Mouse (Mus musculus) limb, embryonic 15.5 days (tissue): ENCODE measurements around the gene Lrp6. TPM values are rescaled to one million over a fixed set of nuclear protein-coding genes. Genes with fewer than 3 reads are reported as not detected.

ENCODE experiments used
- ATAC-seq: fragments of 200-750 bp; cut with Nextera tagmentation; 2 replicates; pipeline ENCODE4 v1.8.0; 2017; ENCODE audit warnings: low read depth, moderate TSS enrichment; ENCODE audit not compliant: insufficient number of reproducible peaks, low FRiP score, low TSS enrichment
- H3K27ac ChIP-seq: fragments of 300-500 bp; sonication (generic); 2 replicates; pipeline ENCODE4 v1.5.1; 2015; ENCODE audit warnings: moderate library complexity, mild to moderate bottlenecking, inconsistent platforms
- H3K27me3 ChIP-seq: fragments of 300-500 bp; sonication (generic); 2 replicates; pipeline ENCODE4 v1.6.1; 2015; ENCODE audit warnings: inconsistent platforms
- H3K36me3 ChIP-seq: fragments of 300-500 bp; sonication (generic); 2 replicates; pipeline ENCODE4 v1.6.1; 2015; ENCODE audit warnings: inconsistent platforms
- H3K4me1 ChIP-seq: fragments of 300-500 bp; sonication (generic); 2 replicates; pipeline ENCODE4 v1.6.1; 2015; ENCODE audit warnings: inconsistent platforms
- H3K4me2 ChIP-seq: fragments of 300-500 bp; sonication (generic); 2 replicates; pipeline ENCODE4 v1.6.1; 2015; ENCODE audit warnings: mild to moderate bottlenecking, inconsistent platforms
- H3K4me3 ChIP-seq: fragments of 300-500 bp; sonication (generic); 2 replicates; pipeline ENCODE4 v1.5.1; 2015; ENCODE audit warnings: mild to moderate bottlenecking, inconsistent platforms
- H3K9ac ChIP-seq: fragments of 300-500 bp; sonication (generic); 2 replicates; pipeline ENCODE4 v1.6.1; 2015; ENCODE audit warnings: inconsistent platforms
- H3K9me3 ChIP-seq: fragments of 300-500 bp; sonication (generic); 2 replicates; pipeline ENCODE4 v1.6.1; 2016; ENCODE audit warnings: inconsistent platforms
- WGBS: fragments of 180-500 bp; shearing (Covaris S2); methylation state at CpG from one replicate; pipeline ENCODE4 v1.1.7; 2015; 5-methylcytosine and 5-hydroxymethylcytosine counted together
- polyA plus RNA-seq: library from polyadenylated mRNA; unstranded; fragments of >200 nt; fragmentation: Nextera tagmentation; extraction: Ambion mirVana; gene quantifications from 2 replicates; pipeline ENCODE4 v1.2.1, GENCODE M21; 2015

Gene Lrp6
- 24.7 and 31.1 TPM in 2 replicates for polyA plus RNA-seq

DNA sequence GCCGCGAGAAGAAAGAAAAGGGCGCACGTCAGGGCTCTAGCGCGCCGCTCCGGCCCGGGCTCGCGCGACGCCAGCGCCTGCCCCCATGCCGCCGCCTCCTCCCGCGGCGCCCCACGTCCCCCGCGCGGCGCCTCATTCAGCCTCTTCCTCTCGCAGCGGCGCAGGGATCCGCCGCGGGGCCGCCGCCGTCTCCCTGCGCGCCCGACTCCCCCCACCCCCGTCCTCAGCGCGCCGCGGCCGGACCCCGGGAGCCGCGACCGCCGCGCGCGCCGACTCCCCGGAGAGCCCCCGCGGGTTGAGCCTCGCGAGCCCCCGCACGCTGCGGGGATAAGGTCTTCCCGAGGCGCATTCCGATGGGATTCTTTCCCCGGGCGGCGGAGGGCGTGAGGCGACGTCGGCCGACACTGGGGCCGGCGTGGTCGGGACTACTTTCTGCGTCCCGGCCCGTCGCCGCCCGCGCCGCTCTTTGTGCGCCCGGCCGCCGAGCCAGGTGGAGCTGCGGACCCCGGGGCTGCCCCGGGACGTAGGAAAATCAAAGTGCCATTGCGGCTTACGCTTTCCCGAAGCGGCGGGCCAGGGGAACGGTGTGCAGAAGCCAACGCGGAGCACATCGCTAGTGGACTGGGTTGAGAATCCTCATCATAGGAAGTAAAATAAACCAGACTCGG, at the start of gene Lrp6:
Gene Lrp6, minus strand, starts transcription at position 148 of the 668 bp plus-strand sequence.
- Histone ChIP-seq H3K9me3 (no peaks in the 10 kb centered on the region), H3K4me1 (peaks cover 13% of the 10 kb centered on the region; the same call in 1 of the 2 replicates), H3K4me2 (peak within 1 kb of the TSS; percentile 64), H3K36me3 (no peaks in the 10 kb centered on the region), H3K4me3 (peak within 1 kb of the TSS; percentile 89), H3K9ac (peak within 1 kb of the TSS; percentile 99), H3K27me3 (no peaks in the 10 kb centered on the region), H3K27ac (peak within 1 kb of the TSS; percentile 99)
- WGBS = under 1% methylated on average over 93 of the region's 99 CpGs
- peak; percentile 89 for ATAC-seq

DNA sequence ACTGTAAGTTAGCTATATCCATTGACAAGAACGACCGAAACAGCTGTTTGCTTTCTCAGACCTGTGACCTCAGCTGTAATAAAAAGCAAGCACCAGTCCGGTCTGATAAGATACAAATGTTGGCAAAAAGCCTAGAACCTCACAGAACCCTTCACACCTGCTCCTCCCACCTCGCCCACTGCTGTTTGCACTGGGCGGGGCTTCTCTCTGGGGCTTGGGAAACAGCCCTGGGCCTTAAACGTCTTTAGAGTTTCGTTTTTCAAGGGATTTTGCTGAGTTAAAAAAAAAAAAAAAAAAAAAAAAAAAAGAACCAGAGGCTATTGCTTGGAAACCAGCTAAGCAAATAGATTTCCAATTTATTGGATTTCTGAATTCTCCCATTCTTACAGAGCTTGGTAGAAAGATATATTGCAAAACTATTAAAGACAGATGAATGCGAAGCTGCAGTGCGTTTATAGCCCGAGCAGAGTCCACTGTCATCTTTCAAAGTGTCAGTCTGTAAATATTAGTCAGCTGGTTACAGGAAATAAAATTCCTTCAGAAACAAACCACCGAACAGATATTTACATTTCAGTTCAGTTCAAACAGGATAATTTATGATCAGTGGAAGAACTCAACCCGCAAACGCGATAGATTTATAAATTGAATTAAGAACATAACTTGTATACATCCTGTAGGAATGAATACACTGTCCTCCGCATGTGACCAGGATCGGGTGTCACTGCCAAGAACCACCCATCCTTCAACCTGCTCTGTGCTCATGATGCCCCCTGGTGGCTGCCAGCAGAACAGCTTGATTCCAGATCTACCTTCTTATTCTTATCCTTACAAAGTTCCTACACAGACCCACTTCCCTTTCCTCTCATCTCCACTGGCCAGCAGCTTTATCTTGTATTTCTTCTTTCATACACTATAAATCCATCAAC, 48.2 kb upstream of the Lrp6 start:
- Histone ChIP-seq H3K4me2 (peak overlapping the region; percentile 19), H3K36me3 (no peaks in the 10 kb centered on the region), H3K4me1 (no peaks in the 10 kb centered on the region), H3K27me3 (no peaks in the 10 kb centered on the region), H3K9ac (no peak overlapping the region), H3K9me3 (no peaks in the 10 kb centered on the region), H3K27ac (no peak overlapping the region), H3K4me3 (peak overlapping the region; percentile 12)
- WGBS = 12% methylated on average over 16 of the region's 16 CpGs
- ATAC-seq = peak; percentile 40; the same call in 1 of the 2 replicates

DNA sequence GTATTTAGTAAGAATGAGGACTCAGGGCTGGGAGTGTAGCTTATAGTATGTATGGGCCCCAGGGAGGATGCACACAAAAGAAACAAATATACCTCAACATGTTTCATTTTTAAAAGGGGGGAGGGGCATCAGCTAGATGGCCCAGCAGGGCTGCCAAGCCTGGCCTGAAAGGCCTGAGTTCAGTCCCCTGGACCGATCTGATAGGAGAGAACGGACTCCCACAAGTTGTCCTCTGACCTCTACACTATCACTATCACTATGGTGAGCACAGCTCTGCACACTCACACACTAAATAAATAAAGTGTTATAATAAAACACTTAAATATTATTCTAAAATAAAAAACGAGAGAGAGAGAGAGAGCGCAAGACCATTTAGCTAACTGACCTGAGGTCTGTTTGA, 47.6 kb upstream of the Lrp6 start:
- no peaks in the 10 kb centered on the region for H3K36me3 ChIP-seq
- no peak overlapping the region for H3K4me2 ChIP-seq
- no peaks in the 10 kb centered on the region for H3K4me1 ChIP-seq
- no peak for ATAC-seq
- H3K4me3 ChIP-seq = no peak overlapping the region
- 75% methylated on average over 4 of the region's 4 CpGs for WGBS
- no peak overlapping the region; the same call in 1 of the 2 replicates for H3K27ac ChIP-seq
- H3K9ac ChIP-seq = no peak overlapping the region
- no peaks in the 10 kb centered on the region for H3K27me3 ChIP-seq
- no peaks in the 10 kb centered on the region for H3K9me3 ChIP-seq

DNA sequence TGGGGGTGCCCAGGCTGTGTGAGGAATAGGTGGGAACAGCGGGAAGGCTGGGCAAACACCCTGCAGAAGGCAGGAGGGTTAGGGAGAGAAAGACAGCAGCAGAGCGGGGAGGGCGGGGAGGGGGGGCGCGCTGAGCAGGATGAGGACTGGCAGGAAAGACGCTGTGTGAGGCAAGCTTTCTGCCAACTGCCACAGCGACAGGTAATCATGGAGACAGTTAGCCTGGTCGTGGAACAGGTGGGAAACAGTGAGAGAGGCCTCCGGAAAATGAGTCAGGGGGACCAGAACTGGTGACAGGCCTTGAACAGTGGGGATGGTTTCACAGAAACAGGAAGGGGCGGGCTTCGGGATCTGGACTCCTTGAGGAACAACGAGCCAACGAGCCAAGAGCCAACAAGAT, 45.1 kb upstream of the Lrp6 start:
- Histone ChIP-seq H3K36me3 (no peaks in the 10 kb centered on the region), H3K9ac (no peak overlapping the region), H3K9me3 (no peaks in the 10 kb centered on the region), H3K4me1 (peaks cover 8% of the 10 kb centered on the region), H3K27ac (no peak overlapping the region), H3K4me2 (no peak overlapping the region), H3K27me3 (no peaks in the 10 kb centered on the region), H3K4me3 (no peak overlapping the region)
- no peak for ATAC-seq
- 68% methylated on average over 13 of the region's 13 CpGs for whole genome bisulfite sequencing

DNA sequence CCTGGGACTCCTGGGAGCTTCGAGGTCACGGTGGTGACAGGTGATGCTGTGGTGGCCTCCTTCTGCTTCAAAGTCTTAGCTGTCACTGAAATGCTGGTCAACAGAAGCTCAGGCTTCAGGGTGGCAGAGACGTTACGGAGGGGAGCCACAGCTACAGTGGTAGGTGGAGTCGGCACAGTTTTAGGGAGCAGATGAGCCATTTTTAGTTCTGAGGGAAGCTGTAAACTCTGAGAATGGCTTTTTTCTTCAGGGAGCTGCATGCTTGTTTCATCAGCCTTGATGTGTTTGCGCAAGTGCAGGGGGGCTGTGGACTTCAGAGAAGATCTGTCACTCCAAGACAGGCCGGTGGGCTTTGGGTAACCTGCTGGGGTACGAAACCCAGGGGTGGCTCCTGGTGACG, 43.6 kb upstream of the Lrp6 start:
- H3K27ac ChIP-seq = no peak overlapping the region
- H3K27me3 ChIP-seq = no peaks in the 10 kb centered on the region
- no peak overlapping the region for H3K9ac ChIP-seq
- no peak overlapping the region for H3K4me3 ChIP-seq
- no peaks in the 10 kb centered on the region for H3K9me3 ChIP-seq
- peaks cover 17% of the 10 kb centered on the region for H3K4me1 ChIP-seq
- ATAC-seq = no peak
- no peaks in the 10 kb centered on the region for H3K36me3 ChIP-seq
- 82% methylated on average over 9 of the region's 9 CpGs for WGBS
- no peak overlapping the region for H3K4me2 ChIP-seq

DNA sequence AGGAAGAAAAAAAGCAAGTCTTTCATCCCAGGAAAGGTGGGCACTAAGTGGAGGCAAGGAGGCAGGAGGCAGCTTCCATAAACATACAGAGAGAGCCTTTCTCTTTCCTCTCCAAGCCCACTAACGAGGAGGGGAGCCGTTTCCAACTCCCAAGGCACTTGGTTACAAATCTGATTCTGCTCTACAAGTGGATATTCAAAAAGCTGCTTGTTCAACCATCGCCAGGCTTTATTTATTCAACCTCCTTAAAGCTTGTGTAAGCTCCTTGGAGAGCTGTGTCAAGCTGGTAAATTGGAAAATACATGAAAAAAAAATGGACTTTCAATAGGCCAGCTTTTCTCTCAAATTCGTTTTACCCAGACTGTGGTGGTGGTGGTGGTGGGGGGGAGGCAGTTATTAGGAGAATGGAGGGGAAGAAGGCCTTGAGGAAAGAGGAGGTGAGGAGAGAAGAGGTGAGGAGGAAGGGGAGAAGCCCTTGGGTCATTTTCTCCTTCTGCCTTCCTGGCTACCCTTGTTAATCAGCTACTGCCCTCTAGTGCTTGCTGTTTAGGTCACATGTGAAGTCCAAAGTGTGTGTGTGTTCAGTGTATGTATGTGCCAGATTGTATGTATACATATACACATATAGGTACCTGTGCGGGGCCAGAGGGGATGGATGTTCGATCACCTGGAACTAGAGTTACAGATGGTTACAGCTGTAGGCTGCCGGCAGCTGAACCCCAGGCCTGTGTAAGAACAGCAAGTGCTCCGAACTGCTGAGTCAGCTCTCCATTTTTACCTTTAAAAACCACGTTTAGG, 40.4 kb upstream of the Lrp6 start:
- H3K27me3 ChIP-seq = no peaks in the 10 kb centered on the region
- H3K4me2 ChIP-seq = no peak overlapping the region
- no peaks in the 10 kb centered on the region for H3K9me3 ChIP-seq
- no peak overlapping the region for H3K4me3 ChIP-seq
- H3K9ac ChIP-seq = no peak overlapping the region
- peaks cover 17% of the 10 kb centered on the region for H3K4me1 ChIP-seq
- peak overlapping the region; percentile 63 for H3K27ac ChIP-seq
- no peaks in the 10 kb centered on the region for H3K36me3 ChIP-seq
- 51% methylated on average over 9 of the region's 9 CpGs for whole genome bisulfite sequencing
- ATAC-seq = no peak

DNA sequence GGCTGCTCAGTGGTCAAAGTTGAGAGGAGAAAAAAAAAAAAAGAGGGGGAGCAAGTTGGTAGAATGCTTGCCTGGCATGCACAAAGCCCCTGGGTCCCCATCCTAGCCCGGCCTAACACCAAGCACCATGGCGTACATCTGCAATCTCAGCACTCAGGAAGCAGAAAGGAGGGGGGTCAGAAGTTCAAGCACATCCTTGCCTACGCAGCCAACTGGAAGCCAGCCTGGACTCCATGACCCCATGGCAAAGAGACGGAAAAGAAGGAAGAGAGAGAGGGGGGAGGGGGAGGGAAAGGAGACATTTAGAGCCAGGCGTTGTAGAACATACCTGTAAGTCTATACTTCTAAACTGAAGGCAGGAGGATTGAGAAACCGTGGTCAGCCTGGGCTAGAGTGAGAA, 39.8 kb upstream of the Lrp6 start:
- Histone ChIP-seq H3K4me3 (no peak overlapping the region), H3K9ac (no peak overlapping the region), H3K27me3 (no peaks in the 10 kb centered on the region), H3K36me3 (no peaks in the 10 kb centered on the region), H3K4me2 (no peak overlapping the region), H3K4me1 (peaks cover 22% of the 10 kb centered on the region), H3K9me3 (no peaks in the 10 kb centered on the region), H3K27ac (peak overlapping the region; percentile 63)
- ATAC-seq = no peak
- 53% methylated on average over 6 of the region's 6 CpGs for WGBS

DNA sequence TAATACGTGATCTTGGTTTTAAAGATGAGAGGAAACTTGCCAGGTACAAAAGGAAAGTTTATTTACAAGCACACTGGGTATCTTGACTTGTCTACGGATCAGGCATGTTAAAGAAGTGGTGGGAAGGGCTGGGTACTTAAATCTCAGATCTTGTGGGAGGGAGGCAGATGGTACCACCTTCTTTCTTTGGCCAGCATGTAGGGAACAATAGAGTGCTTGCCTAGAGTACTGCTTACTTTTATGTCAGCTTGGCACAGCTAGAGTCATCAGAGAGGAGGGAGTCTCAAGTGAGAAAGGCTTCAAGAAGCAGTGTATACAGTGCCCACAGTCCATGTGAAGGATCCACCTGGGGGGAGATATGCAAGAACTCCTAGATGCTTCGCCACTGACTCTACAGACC, 38.4 kb upstream of the Lrp6 start:
- Histone ChIP-seq H3K4me3 (no peak overlapping the region), H3K27me3 (no peaks in the 10 kb centered on the region), H3K4me2 (no peak overlapping the region), H3K9ac (no peak overlapping the region), H3K27ac (no peak overlapping the region), H3K36me3 (no peaks in the 10 kb centered on the region), H3K9me3 (no peaks in the 10 kb centered on the region), H3K4me1 (peaks cover 24% of the 10 kb centered on the region)
- ATAC-seq = no peak
- WGBS = 93% methylated on average over 3 of the region's 3 CpGs

DNA sequence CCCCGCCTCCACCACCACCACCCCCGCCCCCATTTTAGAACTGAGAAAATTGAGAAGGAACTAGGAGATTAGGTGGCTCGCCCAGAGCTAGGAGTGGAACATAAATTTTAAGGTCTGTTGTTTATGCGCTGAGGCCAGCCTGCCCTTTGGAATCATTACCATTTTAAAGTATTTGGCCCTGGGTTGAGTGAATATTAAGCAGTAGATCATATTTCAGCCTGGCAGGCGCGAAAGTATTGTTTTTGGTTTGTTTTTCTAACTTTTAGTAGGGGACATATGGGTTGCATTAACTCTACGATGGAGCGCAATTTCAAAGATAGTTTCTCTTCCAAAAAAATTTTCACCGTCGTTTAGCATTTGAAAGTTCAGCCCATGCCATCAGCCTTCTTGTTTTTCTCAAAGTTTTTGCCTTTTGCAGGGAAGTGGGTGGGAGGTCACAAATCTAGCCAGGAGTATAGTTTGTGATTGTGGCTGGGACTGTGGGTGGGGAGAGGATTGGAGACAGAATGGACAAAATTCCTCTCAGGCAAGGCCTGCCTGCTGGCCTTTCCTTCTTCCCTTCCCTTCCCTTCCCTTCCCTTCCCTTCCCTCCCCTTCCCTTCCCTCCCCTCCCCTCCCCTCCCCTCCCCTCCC, 35.7 kb upstream of the Lrp6 start:
- no peaks in the 10 kb centered on the region for H3K36me3 ChIP-seq
- H3K4me3 ChIP-seq = no peak overlapping the region
- no peak overlapping the region for H3K9ac ChIP-seq
- H3K4me1 ChIP-seq = peaks cover 22% of the 10 kb centered on the region
- H3K27me3 ChIP-seq = no peaks in the 10 kb centered on the region
- 15% methylated on average over 10 of the region's 10 CpGs for WGBS
- peak overlapping the region; percentile 75; the same call in 1 of the 2 replicates for H3K27ac ChIP-seq
- no peaks in the 10 kb centered on the region for H3K9me3 ChIP-seq
- H3K4me2 ChIP-seq = no peak overlapping the region
- ATAC-seq = peak; percentile 82

DNA sequence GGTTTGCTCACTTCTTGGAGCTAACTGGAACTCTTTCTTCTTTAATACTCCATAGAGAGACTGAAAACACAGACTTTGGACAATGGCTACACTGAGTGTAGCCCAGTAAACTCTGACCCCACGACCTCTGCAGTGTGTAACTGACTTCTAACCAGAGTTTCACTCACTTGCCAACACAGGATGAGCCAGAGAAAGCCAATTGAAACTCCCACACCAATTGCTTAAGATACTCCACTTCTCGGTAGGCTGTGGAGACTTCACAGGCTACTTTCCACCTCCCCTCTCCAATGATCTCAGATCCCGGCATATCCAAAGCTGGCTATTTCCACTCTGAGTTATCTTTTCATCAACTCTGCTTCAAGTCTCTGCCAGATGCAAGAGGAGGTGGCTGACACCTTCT, 35.0 kb upstream of the Lrp6 start:
- no peaks in the 10 kb centered on the region for H3K36me3 ChIP-seq
- no peak overlapping the region for H3K4me3 ChIP-seq
- no peak overlapping the region for H3K4me2 ChIP-seq
- peaks cover 15% of the 10 kb centered on the region for H3K4me1 ChIP-seq
- peak overlapping the region; percentile 72 for H3K27ac ChIP-seq
- no peaks in the 10 kb centered on the region for H3K27me3 ChIP-seq
- no peaks in the 10 kb centered on the region for H3K9me3 ChIP-seq
- 21% methylated on average over 3 of the region's 3 CpGs for WGBS
- H3K9ac ChIP-seq = no peak overlapping the region
- ATAC-seq = peak; percentile 35; the same call in 1 of the 2 replicates

DNA sequence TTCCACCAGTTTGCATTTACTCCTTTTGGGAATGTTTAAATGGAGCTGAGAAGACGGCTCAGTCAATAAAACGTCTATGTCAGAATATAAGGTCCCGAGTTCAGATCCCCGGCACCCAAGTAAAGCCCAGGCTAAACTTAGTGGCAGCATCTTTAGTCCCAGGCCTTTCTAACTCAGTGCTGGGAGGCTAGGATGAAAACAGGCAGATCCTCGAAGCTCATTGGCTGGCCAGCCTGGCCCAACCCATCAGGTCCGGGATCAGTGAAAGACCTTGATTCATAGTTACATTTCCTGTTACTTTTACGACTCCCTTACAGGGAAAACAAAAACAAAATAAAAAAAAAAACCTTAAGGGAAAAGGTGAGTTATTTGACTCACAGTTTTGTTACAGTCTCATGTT, 34.4 kb upstream of the Lrp6 start:
- 50% methylated on average over 7 of the region's 7 CpGs for WGBS

More for the DNA sequence above, 34.4 kb upstream of the Lrp6 start:
- Histone ChIP-seq H3K4me1 (peaks cover 8% of the 10 kb centered on the region), H3K9me3 (no peaks in the 10 kb centered on the region), H3K36me3 (no peaks in the 10 kb centered on the region), H3K27me3 (no peaks in the 10 kb centered on the region), H3K4me3 (no peak overlapping the region), H3K27ac (peak overlapping the region; percentile 72), H3K4me2 (no peak overlapping the region), H3K9ac (no peak overlapping the region)
- ATAC-seq = no peak
